Mouse (Mus musculus) embryonic stem cell, embryonic (primary cell): Measurements from ENCODE around the gene Mpped2.

Source experiments
- CTCF ChIA-PET, 4 experiments: fragments of 300-600 bp in 2 of 4; fragments of 350-600 bp in 2 of 4; sonication (Branson Sonifier 250); formaldehyde crosslinking; loops; one replicate each; lab custom pipeline; 2022; ENCODE audit warnings: inconsistent platforms in 2 of 4; lab: Charles Lee
- POLR2A ChIA-PET, 4 experiments: fragments of 300-600 bp in 2 of 4; fragments of 350-600 bp in 2 of 4; sonication (Branson Sonifier 250); formaldehyde crosslinking; loops; one replicate each; lab custom pipeline; 2022; ENCODE audit warnings: antibody characterized with exemption in 4 of 4, inconsistent platforms in 1 of 4; lab: Charles Lee

The Mpped2 gene

GRCm38 (mm10) chr2:106825461-106825860 lies 132.4 kb downstream of the Mpped2 start:
- CTCF ChIA-PET: interaction anchor here in 1 of 4 experiments (0.5 kb wide), 1 partner anchor 32 kb away, joined by 5 read pairs; no protein-coding TSS in a partner anchor
- POLR2A ChIA-PET: no interaction called here

DNA sequence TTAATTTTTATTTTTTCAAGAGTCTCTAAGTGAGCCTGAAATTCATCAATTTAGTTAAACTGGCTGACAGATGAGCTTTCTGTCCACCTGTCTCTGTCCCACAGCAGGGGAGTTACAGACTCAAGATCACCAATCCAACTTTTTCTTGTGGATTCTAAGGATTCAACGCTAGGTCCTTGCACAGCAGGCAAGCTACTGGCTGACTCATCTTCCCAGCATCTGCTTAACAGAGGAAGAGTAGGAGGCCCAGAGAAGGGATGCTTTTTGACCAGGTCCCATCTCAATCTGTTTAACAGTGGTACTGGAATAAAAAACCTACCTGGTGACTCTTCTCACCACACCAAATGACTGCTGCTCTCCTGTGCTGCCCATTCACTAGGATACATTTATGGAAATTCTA lies 133.0 kb downstream of the Mpped2 start:
- ChIA-PET CTCF (interaction anchor here in 1 of 4 experiments (0.5 kb wide), 1 partner anchor 33 kb away, joined by 5 read pairs; no protein-coding TSS in a partner anchor), POLR2A (interaction anchor here in 1 of 4 experiments (0.7 kb wide), 1 partner anchor 103 kb away, joined by 3 read pairs; no protein-coding TSS in a partner anchor)

DNA sequence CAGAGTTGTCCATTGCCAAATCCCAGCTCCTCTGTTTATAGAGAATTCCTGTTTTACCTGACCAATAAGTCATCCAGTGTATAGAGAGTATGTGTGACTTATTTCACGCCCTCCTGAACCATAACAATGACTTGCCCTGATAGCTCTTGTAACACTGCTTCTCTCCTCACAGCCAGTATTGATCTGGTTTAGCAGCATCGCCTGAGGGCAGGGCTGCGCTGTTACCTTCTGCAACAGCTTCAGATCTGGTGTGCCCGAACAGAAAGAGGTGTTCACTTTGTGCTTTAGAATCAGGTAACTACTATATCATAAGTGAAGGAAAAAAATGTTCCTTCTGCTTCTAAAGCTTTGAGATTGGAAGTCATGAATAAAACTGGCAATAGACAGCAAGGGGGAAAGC lies 133.7 kb downstream of the Mpped2 start:
- POLR2A ChIA-PET: interaction anchor here in 2 of 4 experiments (0.5 to 0.6 kb wide), 2 partner anchors 116 to 391 kb away, joined by 3 read pairs; no protein-coding TSS in a partner anchor
- CTCF ChIA-PET: no interaction called here

- POLR2A ChIA-PET: interaction anchor here in 2 of 4 experiments (0.6 to 1.2 kb wide), 3 partner anchors 12 to 127 kb away, joined by 3 to 5 read pairs (median 3); no protein-coding TSS in a partner anchor
- CTCF ChIA-PET: no interaction called here
Measured at GRCm38 (mm10) chr2:106828573-106829310, 135.7 kb downstream of the Mpped2 start.

GRCm38 (mm10) chr2:106829420-106829819 lies 136.4 kb downstream of the Mpped2 start:
- ChIA-PET CTCF (no interaction called here), POLR2A (interaction anchor here in 1 of 4 experiments (0.9 kb wide), 1 partner anchor 128 kb away, joined by 3 read pairs; no protein-coding TSS in a partner anchor)

- ChIA-PET CTCF (no interaction called here), POLR2A (interaction anchor here in 2 of 4 experiments (0.6 to 1.0 kb wide), 3 partner anchors 10 to 1086 kb away, joined by 3 to 6 read pairs (median 3); no protein-coding TSS in a partner anchor)
Measured at GRCm38 (mm10) chr2:106832577-106832976, 139.5 kb downstream of the Mpped2 start.

GRCm38 (mm10) chr2:106833212-106833611 lies 140.1 kb downstream of the Mpped2 start:
- POLR2A ChIA-PET: interaction anchor here in 1 of 4 experiments (1.0 kb wide), 1 partner anchor 11 kb away, joined by 6 read pairs; no protein-coding TSS in a partner anchor
- CTCF ChIA-PET: no interaction called here

- ChIA-PET CTCF (no interaction called here), POLR2A (interaction anchor here in 1 of 4 experiments (0.7 kb wide), 1 partner anchor 12 kb away, joined by 4 read pairs; no protein-coding TSS in a partner anchor)
Measured at GRCm38 (mm10) chr2:106835321-106835720, 142.3 kb downstream of the Mpped2 start.

DNA sequence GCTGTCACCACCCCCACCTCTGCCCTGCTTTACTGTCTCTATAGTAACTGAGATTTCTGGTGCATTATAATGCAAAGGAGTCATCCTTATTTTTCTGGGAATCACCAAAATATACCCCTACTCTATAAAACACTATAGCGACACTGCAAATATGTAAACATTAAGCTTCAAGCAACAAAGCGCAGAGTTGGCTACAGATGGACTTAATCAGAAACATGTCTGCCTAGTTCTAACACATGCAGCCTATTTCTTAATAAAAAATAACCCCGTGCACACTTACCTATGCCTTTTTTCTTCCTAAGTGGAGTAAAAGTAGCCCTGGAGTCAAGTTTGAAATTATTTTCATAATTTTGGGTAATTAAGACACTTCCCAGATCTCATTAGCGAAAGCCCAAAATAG lies 144.2 kb downstream of the Mpped2 start:
- ChIA-PET POLR2A (no interaction called here), CTCF (no interaction called here)

GRCm38 (mm10) chr2:106844147-106844546 lies 151.1 kb downstream of the Mpped2 start:
- ChIA-PET CTCF (no interaction called here), POLR2A (no interaction called here)

DNA sequence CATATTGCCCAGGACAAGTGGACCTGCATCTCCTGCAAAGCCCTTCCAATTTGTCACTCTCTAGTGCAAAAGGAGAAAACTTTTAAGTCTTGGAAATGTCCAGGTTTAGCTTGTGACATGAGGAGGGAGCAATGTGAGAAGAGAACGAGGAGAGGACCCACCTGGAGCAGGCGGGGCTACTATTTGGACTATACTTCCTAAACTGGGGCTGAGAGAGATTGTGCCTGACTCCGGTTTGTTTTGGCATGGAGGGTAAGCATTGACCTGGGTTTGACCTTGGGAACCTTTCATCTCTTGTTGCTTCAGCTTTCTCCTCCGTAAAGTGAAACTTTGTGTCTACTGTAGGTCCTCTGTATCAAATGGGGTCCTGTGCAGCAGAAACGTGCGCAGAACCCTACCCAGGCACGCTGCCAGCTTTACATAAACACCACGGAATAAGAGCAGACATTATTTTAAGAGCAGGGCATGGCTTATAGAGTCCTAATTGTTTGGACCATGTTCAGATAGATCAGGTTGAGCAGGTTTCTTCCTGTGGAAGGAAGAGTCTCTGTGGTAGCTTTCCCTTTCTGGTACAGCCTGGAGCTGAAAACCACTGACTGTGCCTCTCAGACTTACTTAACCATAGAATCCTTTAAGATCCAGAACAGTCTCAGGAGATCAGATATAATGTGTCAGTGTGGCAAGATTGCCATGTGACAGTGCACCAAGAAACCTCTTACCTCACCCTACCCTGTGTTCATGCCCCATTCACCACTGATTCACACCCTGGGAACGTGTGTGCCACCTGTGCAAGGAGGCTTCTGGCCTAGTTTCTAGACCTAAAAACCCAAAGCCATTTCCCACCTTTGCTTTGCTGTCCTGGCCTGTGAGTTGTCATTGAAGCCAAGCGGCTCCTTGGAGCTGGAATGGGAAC lies 152.0 kb downstream of the Mpped2 start:
- ChIA-PET POLR2A (no interaction called here), CTCF (no interaction called here)

DNA sequence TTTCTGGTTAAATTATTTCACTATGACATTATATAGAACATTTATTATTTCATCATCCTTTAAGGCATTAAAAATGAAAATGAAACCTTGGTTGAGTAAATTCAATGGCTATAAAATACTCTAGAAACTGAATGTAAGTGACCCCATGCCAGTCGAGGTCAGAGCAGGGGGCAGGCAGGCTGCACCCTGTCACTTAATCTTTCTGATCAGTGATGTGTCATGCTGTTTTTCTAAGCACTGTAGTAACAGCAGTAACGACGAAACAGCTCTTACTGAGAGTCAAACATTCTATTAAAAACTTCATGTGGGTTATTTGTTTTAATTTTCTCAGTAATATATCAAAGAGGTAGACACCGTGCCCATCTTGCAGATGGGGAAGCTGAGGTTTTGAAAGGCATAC lies 153.4 kb downstream of the Mpped2 start:
- ChIA-PET CTCF (interaction anchor here in 1 of 4 experiments (0.8 kb wide), 1 partner anchor 414 kb away, joined by 3 read pairs; no protein-coding TSS in a partner anchor), POLR2A (no interaction called here)

DNA sequence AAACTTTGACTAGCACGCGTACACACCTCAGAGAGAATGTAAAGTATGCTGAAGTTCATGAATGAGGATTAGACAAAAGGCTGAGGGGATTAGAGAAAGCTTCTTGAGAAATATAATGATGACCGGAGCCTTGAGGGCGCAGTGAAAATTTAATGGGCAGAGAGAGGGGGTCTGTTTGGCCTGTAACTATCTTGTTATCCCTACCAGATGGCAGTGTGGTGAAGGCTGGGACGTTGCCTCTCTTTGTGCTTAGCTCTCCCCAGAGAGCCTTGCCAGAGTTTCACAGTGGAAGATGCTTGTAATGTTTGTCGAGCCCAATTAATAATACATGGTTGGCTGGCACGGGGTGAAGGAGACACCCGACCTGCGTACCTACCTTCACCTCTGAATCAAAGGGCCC lies 156.3 kb downstream of the Mpped2 start:
- CTCF ChIA-PET: no interaction called here
- POLR2A ChIA-PET: no interaction called here

DNA sequence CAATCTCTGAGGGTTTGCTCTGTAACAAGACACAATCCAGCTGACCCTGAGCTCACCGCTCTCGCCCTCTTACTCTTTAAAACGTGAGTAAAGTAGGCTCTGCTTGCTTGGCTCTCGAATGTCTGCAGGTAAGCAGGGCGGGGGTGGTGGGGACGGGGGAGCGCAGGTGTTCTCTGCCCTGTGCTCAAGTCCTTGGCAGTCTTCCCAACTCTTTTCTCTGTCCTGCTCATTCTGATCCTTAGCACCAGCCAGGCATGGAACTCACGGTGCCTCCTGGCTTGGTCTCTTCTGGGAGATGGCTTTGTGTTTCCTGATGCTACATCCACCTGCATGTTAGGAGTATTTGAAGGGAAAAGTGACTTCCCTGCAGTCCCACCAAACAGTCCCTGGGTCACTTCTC lies 158.4 kb downstream of the Mpped2 start:
- ChIA-PET CTCF (no interaction called here), POLR2A (no interaction called here)

GRCm38 (mm10) chr2:106854213-106854612 lies 161.1 kb downstream of the Mpped2 start:
- ChIA-PET CTCF (no interaction called here), POLR2A (interaction anchor here in 1 of 4 experiments (0.6 to 1.0 kb wide), 2 partner anchors 31 to 228 kb away, joined by 3 read pairs; no protein-coding TSS in a partner anchor)

DNA sequence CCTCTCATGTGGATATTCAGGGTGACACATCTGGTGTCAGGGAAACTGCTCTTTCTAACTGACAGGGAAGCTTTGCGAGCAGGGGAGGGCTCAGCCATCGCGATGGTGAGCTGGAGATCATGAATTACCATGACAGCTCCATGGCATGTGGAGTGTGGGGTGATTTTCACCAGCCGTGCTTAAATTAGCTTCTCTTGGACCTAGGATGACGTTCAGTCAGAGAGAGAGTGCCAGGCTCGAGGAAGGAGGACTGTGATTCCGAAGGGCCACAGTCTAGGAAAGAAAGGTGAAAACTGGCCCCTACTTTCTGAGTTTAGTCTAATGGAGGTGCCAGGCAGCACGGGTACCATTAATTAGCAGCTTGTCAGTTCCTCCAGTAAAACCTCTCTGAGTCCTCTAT lies 161.7 kb downstream of the Mpped2 start:
- ChIA-PET POLR2A (interaction anchor here in 2 of 4 experiments (1.0 to 1.2 kb wide), 2 partner anchors 19 to 229 kb away, joined by 3 read pairs; no protein-coding TSS in a partner anchor), CTCF (no interaction called here)

DNA sequence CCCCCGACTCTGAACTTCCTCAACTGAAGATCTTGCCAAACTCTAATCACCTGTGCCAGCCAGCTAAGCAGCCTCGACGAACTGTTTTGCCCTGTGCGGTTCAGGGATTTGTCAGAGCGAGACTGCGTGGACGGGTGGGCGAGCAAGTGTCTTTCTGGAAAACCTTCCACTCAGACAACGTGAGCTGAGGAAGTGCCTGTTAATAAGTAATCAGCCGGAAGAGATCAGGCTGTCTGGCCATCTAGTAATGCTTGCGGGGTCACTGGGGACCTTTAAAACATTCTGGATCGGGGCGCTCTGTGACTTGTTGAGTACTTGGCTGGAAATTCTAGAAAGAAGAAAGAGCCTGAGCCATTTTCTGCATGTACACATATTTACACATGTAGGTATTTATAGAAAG lies 162.1 kb downstream of the Mpped2 start:
- CTCF ChIA-PET: no interaction called here
- POLR2A ChIA-PET: interaction anchor here in 1 of 4 experiments (1.2 kb wide), 1 partner anchor 19 kb away, joined by 3 read pairs; no protein-coding TSS in a partner anchor

GRCm38 (mm10) chr2:106855623-106856350 lies 162.7 kb downstream of the Mpped2 start:
- POLR2A ChIA-PET: interaction anchor here in 1 of 4 experiments (1.2 kb wide), 1 partner anchor 20 kb away, joined by 3 read pairs; no protein-coding TSS in a partner anchor
- CTCF ChIA-PET: interaction anchor here in 1 of 4 experiments (0.6 kb wide), 1 partner anchor 18 kb away, joined by 3 read pairs; no protein-coding TSS in a partner anchor
